Mouse (Mus musculus) thymus, adult 18-20 months (tissue): Measurements from ENCODE around the gene Ntrk3.

ENCODE experiments used
- DNase-seq, 2 experiments: peaks; one replicate each; pipeline ENCODE4 v3.0.0; 2022; ENCODE audit warnings: mixed read lengths in 2 of 2

Gene Ntrk3

DNA sequence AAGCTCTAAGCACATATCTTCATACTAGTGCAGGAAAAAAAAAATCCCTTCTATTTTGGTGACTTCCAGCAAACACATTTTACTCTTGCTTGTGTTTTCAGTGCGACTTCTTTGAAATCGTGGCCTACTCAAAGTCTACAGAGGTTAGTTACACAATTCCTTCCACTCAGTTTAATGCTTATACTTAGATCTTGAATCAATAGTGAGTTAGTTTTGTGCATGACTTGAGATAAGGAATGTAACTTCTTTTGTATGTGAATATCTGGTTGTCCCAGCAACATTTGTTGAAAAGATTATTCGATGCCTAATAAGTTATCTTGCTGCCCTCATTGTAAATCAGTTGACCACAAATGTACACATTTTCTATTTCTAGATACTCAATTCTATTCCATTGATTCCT, 411.6 kb downstream of the Ntrk3 start:
- DNase-seq, result no peak

- DNase-seq, result no peak
Measured at GRCm38 (mm10) chr7:78318640-78319039, 419.2 kb downstream of the Ntrk3 start.

DNA sequence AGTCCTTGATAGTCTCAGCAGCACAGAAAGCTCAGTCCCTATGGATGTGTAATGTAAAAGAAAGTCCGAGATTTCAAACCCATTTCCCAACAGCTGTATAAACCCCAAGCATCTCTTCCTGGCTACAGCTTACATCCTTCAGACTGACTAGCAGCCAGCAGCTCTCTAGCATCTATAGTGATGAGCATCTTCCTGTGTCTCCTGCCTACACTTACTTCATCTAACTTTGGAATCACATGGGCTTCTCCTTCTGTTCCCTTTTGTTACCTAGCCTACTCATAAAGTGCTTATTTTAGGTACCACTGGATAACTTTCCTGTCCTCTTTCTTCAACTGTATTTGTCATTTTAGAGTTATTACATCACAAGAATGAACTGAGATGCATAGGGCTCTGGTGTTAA, 432.0 kb downstream of the Ntrk3 start:
- DNase-seq, result no peak

GRCm38 (mm10) chr7:78305029-78305428, 432.8 kb downstream of the Ntrk3 start:
- no peak for DNase-seq

GRCm38 (mm10) chr7:78297290-78297689, 440.5 kb downstream of the Ntrk3 start:
- no peak for DNase-seq

DNA sequence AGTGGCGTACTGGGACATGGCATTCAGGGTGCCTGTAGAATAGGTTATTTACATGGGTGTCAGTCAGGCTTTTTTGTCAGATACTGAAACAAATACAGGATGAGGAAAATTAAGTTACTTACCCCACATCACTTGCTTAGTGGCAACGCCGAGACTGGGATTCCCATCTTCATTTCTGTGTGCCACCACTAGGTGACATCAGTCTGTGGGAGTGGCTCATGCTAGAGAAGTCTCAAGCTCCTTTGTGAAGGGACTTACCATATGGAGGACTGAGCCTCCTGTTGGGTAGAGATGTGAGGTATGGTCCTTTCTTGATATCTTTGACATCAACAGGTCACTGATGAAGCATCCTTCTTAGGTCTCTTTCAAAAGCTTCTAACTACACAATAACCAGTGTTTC, 443.5 kb downstream of the Ntrk3 start:
- no peak for DNase-seq

DNA sequence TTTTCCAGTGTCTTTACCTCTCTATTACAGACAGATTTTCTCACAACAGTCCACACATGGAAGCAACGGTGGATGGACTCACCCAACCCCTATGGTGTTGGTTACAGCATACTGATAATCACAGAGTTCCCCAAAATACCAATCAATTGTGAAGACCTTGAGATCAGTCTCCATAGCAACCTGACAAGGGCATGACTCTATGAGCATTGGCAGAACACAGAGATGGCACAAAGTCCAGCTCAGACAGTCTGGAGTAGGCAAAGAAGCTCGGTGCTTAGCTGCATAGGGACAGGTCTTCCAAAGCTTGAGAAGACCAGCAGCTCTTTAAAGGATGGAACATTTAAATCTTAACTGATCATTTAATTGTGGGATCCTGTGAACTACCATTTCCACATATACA, 447.6 kb downstream of the Ntrk3 start:
- DNase-seq, result no peak

DNA sequence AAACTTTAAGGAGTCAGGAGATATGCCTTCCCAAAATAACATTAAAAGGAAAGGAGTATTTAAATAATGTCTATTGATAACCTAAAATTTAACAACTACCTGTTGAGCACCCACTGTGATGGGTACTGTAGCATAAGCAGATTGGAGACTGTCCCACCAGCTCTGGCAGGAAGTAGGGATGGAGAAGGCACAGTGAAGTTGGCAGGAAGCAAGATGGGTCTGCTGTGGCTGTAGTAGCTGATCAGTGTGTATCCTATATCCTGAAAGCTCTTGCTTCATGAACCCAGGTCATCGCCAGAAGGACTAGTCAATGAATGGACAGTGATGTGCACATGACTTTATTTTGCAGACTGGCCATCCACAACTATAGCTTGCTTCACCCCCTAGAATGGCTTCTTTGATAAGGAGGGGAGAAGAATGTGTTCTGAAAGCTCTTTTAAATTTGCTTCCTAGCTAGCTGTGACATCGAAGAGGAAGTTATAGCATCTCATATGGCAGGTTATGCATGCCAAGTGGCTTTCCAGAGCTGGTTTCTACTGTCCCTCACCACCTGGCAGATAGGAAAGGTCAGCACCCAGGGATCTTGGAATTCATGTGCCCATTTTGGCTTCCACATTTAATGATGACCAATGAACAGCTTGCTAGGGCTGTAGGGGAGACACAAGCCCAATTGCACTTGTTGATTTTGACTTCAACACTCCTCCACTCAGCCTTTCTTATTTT, 451.1 kb downstream of the Ntrk3 start:
- no peak for DNase-seq

GRCm38 (mm10) chr7:78269506-78270250, 468.1 kb downstream of the Ntrk3 start:
- no peak for DNase-seq

GRCm38 (mm10) chr7:78267461-78268007, 470.3 kb downstream of the Ntrk3 start:
- no peak for DNase-seq

- DNase-seq, result no peak
Measured at GRCm38 (mm10) chr7:78264432-78265002, 473.3 kb downstream of the Ntrk3 start.

GRCm38 (mm10) chr7:78261420-78262125, 476.2 kb downstream of the Ntrk3 start:
- no peak for DNase-seq

DNA sequence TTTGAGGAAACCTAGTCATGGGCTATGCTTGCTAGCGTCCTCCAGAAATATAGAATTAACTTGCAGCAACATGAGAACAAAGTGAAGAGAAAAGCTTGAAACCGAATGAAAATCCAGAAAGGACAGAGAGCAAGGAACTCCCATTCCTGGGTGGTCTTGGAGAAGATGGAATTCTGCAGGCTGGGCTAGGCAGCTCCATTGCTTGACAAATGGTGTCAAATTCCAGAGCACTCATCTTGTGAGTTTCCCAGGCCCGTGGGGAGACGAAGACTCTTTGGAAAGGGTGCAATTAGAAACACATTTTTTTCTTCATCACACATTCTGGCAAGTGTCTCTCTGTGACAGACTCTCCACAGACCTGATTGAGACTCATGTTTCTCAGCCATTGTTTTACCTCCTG, 479.7 kb downstream of the Ntrk3 start:
- no peak for DNase-seq

DNA sequence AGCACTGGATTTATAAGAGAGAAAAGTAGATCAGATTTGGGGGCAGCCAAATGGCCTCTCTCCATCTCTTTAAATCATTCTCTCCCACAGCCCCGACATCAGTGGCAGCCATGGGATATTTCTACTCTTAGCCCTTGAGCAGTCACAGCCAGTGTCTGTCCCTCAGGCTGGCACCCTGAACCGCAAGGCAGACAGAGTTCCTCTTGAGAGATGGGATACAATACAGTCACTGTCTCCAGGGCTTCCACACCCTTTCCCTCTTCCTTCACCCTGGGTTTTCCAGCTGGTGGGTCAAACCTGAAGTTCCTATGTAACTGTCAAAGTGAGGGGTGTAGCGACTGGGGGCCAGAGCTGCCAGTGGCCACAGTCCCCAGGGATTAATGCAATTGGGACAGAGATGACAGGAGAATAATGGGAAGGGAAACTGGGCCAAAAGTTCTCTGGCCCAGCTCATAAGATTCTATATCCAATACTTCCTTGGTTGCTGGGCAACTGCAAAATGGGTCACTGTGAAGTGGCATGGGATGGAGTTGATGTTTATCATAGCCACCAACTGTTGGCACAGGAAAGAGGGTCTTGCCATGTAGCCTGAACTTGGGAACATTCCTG, 483.9 kb downstream of the Ntrk3 start:
- no peak for DNase-seq

- DNase-seq, result no peak
Measured at GRCm38 (mm10) chr7:78248119-78248642, 489.6 kb downstream of the Ntrk3 start.

GRCm38 (mm10) chr7:78239012-78239411, 498.8 kb downstream of the Ntrk3 start:
- DNase-seq, result no peak

DNA sequence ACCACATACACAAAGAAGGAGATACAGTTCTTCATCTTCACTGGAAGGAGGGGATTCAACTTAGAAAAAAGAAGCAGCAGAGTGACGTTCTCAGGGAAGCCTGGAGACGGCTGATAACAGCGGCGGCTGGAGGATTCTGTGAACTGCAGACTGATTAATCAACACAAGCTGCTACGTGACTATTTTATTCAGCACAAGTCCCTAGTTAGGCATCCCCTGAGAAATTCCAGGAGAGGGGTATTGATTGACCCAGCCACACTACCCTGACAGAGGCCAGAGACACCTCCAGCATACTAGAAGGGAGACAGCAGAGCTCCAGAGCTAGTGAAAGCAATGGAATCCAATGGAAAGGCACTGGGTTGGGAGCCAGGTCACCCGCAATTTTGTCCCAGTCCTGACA, 516.1 kb downstream of the Ntrk3 start:
- no peak for DNase-seq

GRCm38 (mm10) chr7:78220949-78221348, 516.9 kb downstream of the Ntrk3 start:
- no peak for DNase-seq

DNA sequence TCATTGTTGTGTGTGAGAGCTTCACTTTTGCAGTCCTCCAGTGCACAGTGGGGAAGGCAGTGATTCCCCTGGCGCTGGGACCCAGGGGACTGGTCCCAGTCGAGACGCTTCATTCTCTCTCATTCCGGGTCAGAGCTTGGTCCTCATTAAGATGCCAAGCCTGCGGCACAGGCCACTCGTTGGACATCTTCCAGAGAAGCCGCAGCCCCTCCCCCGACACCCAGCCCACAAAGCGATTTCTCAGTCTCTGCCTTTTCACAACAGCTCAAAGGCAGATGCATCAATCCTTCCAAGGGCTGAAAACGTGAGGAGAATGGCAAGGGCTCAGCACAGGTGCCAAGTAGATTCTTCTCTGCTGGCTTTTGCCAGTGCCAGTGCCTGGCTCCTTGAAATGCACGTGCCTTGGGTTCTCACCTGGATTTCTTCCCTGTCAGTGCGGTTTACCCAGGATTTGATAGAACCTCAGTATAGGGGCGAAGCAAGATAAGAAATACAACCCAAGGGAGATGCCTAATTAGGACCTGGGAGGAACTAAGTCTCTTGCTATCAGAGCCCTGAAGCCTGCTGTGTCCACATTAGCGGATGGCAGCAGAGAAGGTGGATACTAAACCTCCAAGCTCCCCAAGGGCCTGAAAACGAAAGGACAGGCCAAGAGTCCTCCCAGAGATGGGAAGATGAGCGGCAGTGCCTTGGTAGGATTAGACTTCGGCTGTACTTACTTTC, 546.7 kb downstream of the Ntrk3 start:
- DNase-seq, result no peak

DNA sequence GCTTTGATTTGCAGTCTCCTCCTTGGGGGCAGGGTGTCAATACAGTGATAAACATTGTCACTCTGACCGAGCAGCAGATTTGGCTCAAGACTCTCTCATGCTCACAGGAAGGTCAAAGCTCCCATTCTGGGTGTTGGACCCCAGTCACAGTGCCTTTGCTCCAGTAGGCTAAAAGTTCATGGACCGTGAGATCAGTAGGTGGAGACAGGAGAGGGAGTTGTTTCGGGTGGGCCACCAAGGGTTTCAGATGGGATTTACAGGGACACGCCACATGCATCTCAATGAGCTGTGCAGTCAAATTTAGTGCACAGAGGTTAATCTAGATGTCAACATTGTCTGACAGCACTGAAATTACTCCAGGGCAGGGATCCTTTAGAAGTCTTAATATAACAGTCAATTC, 552.2 kb downstream of the Ntrk3 start:
- DNase-seq, result no peak

GRCm38 (mm10) chr7:78183396-78183795, 554.4 kb downstream of the Ntrk3 start:
- DNase-seq, result no peak
